Mouse (Mus musculus) intestine, embryonic 16.5 days (tissue): ENCODE results near the gene Sept9. TPM values are rescaled to one million over a fixed set of nuclear protein-coding genes. Genes with fewer than 3 reads are reported as not detected.

Experiments used
- ATAC-seq: fragments of 200-750 bp; cut with Nextera tagmentation; 2 replicates; pipeline ENCODE4 v1.8.0; 2017; ENCODE audit warnings: moderate TSS enrichment, moderate library complexity
- H3K27ac ChIP-seq: fragments of 300-500 bp; sonication (generic); 2 replicates; pipeline ENCODE4 v1.5.1; 2014; ENCODE audit warnings: mild to moderate bottlenecking, low read length
- H3K27me3 ChIP-seq: fragments of 300-500 bp; sonication (generic); replicated peaks from 2 replicates; pipeline ENCODE4 v1.6.1; 2014; ENCODE audit warnings: low read length, control low read depth, mixed read lengths; ENCODE audit not compliant: control insufficient read depth, insufficient read depth
- H3K36me3 ChIP-seq: fragments of 300-500 bp; sonication (generic); 2 replicates; pipeline ENCODE4 v1.6.1; 2014; ENCODE audit warnings: low read length, control low read depth; ENCODE audit not compliant: control insufficient read depth, insufficient read depth
- H3K4me1 ChIP-seq: fragments of 300-500 bp; sonication (generic); 2 replicates; pipeline ENCODE4 v1.6.1; 2014; ENCODE audit warnings: low read length, control low read depth, mixed read lengths; ENCODE audit not compliant: control insufficient read depth, insufficient read depth
- H3K4me2 ChIP-seq: fragments of 300-500 bp; sonication (generic); 2 replicates; pipeline ENCODE4 v1.6.1; 2014; ENCODE audit warnings: low read depth, low read length, control low read depth
- H3K4me3 ChIP-seq: fragments of 300-500 bp; sonication (generic); 2 replicates; pipeline ENCODE4 v1.5.1; 2014; ENCODE audit warnings: mild to moderate bottlenecking, low read length
- H3K9ac ChIP-seq: fragments of 300-500 bp; sonication (generic); 2 replicates; pipeline ENCODE4 v1.6.1; 2014; ENCODE audit warnings: low read depth, low read length
- H3K9me3 ChIP-seq: fragments of 300-500 bp; sonication (generic); 2 replicates; pipeline ENCODE4 v1.6.1; 2016; ENCODE audit warnings: low read length, control low read depth; ENCODE audit not compliant: control insufficient read depth
- WGBS: fragments of 180-500 bp; shearing (Covaris S2); extraction: QIAGEN DNeasy Blood & Tissue Kit; methylation state at CpG from one replicate; pipeline ENCODE4 v1.1.7; 2014; 5-methylcytosine and 5-hydroxymethylcytosine counted together
- polyA plus RNA-seq: library from polyadenylated mRNA; unstranded; fragments of >200 nt; fragmentation: Nextera tagmentation; extraction: Ambion mirVana; gene quantifications from 2 replicates; pipeline ENCODE4 v1.2.1, GENCODE M21; 2015

The Sept9 gene
- polyA plus RNA-seq, 1 experiment from 2014 or later: 183 TPM

DNA sequence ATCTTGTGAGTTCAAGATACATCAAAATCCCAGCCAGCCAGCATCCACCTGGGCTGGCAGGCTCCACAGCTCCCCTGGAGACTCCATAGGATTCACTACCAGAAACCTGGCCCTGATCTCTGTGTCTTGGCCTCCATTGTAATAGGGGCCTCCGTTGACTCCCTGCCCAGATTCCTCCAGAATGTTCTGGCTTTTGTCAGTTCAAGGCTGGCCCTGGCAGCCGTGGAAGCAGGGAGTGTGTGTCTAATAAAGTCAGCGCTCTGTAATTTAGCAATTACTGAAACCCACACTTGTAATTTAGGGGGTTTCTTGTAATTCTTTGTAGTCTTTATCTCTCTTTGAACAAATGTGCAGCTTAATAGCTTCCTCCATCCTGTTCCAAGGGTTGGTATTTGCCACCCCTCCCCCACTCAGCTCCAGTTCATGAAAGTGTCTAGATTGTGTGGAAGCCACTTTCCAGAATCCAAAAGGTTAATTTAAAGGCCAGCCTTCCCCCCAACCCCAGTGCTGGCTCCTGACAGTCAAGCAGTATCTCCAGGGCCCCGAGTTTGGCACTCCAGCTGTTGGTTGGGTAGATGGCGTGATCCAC lies 170.9 kb downstream of the Sept9 start:
- Histone ChIP-seq H3K27ac (peak overlapping the region; percentile 37; the same call in 1 of the 2 replicates), H3K9me3 (no peaks in the 10 kb centered on the region), H3K27me3 (no peaks in the 10 kb centered on the region), H3K4me1 (0 out of 2 replicates have a peak, but pooled peaks cover 11% of the 10 kb centered on the region), H3K9ac (no peak overlapping the region), H3K36me3 (no peaks in the 10 kb centered on the region), H3K4me2 (no peak overlapping the region), H3K4me3 (no peak overlapping the region)
- WGBS: 47% methylated on average over 5 of the region's 5 CpGs
- ATAC-seq: 0 out of 2 replicates have a peak, but pooled peaks have one; percentile 45

DNA sequence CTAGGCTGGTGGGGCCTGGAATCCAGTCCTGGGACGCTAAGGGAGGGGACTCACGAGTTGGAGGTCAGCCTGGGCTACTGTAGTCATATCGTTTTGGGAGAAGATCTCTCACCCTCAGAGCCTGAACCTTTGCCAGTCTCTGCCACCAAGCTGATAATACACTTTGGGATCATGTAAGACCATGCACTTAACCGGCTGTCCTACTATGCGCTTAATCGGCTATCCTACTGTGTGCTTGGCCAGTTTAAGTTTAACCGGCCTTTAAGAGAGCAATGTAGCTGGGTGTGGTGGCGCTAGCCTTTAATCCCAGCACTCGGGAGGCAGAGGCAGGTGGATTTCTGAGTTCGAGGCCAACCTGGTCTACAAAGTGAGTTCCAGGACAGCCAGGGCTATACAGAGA lies 173.1 kb downstream of the Sept9 start:
- H3K27ac ChIP-seq: no peak overlapping the region
- H3K4me3 ChIP-seq: no peak overlapping the region
- 0 out of 2 replicates have a peak, but pooled peaks cover 11% of the 10 kb centered on the region for H3K4me1 ChIP-seq
- H3K4me2 ChIP-seq: no peak overlapping the region
- ATAC-seq: no peak
- H3K36me3 ChIP-seq: no peaks in the 10 kb centered on the region
- H3K27me3 ChIP-seq: no peaks in the 10 kb centered on the region
- H3K9me3 ChIP-seq: no peaks in the 10 kb centered on the region
- 91% methylated on average over 10 of the region's 10 CpGs for WGBS
- H3K9ac ChIP-seq: no peak overlapping the region

DNA sequence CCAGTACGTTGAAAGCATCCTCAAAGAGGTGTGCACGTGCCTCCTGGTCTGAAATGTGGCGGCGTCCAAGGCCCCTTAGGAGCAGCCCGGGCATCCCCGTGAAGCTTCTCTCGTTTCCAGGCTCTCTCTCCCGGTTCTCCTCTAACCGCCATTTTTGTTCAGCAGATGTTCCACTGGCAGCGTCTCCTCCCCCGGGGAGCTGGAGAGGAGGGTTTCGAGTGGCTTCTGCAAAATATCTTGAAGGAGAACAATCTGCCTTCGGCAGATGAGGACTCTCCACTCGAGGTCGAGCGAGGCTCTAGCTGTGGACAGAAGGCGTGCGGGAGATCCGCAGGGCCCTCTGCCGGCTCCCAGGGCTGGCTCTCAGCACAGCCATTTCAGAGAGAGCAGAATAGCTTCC lies 173.7 kb downstream of the Sept9 start:
- no peaks in the 10 kb centered on the region for H3K27me3 ChIP-seq
- no peak for ATAC-seq
- no peak overlapping the region for H3K27ac ChIP-seq
- 0 out of 2 replicates have a peak overlapping the region, but pooled peaks have one; percentile 40 for H3K9ac ChIP-seq
- 0 out of 2 replicates have a peak, but pooled peaks cover 11% of the 10 kb centered on the region for H3K4me1 ChIP-seq
- H3K4me3 ChIP-seq: no peak overlapping the region
- no peak overlapping the region for H3K4me2 ChIP-seq
- 61% methylated on average over 20 of the region's 20 CpGs for WGBS
- no peaks in the 10 kb centered on the region for H3K9me3 ChIP-seq
- H3K36me3 ChIP-seq: no peaks in the 10 kb centered on the region

DNA sequence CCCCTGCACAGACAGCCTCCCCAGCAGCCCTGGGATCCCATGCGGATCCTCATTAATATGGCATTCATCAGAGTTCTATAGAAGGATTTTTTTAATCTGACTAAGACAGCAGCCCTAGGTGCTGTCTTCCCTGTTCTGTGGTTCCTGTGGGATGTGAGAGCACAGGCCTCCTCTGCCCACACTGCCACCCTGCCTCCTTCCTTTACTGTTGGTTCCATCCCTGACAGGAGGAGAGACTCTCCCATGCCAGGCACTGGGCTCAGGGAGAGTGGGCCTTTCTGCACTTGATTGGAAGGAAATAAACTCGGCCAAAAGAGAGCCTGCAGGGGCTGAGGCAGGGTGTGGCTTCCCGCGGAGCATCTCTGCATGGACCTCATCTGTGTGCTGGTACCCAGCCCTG lies 174.4 kb downstream of the Sept9 start:
- H3K27me3 ChIP-seq: no peaks in the 10 kb centered on the region
- WGBS: 38% methylated on average over 4 of the region's 4 CpGs
- no peak for ATAC-seq
- no peak overlapping the region for H3K9ac ChIP-seq
- H3K36me3 ChIP-seq: no peaks in the 10 kb centered on the region
- H3K4me1 ChIP-seq: 0 out of 2 replicates have a peak, but pooled peaks cover 11% of the 10 kb centered on the region
- no peak overlapping the region for H3K4me3 ChIP-seq
- H3K4me2 ChIP-seq: no peak overlapping the region
- no peaks in the 10 kb centered on the region for H3K9me3 ChIP-seq
- H3K27ac ChIP-seq: no peak overlapping the region

DNA sequence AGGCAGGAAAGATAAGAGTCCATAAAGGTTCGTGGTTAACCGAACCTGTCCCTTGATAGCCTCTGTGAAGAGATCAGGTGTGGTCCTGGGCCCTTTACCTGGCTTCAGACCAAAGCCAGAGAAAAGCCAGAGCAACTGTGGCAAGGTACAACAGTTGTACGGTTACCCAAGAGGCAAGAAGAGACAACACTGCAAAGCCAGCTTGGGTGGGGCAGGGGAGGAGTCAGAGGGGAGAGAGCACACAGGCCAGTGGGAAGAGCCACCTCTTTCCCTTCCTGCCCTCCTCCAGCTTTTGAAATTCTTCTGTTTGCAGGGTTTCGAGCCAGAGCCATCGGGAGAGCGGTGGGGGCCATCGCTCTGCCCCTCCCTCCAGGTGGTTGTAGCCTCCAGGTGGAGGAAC lies 174.8 kb downstream of the Sept9 start:
- 34% methylated on average over 7 of the region's 7 CpGs for WGBS
- Histone ChIP-seq H3K27me3 (no peaks in the 10 kb centered on the region), H3K27ac (no peak overlapping the region), H3K4me3 (no peak overlapping the region), H3K9me3 (no peaks in the 10 kb centered on the region), H3K4me2 (no peak overlapping the region), H3K9ac (no peak overlapping the region), H3K4me1 (0 out of 2 replicates have a peak, but pooled peaks cover 11% of the 10 kb centered on the region), H3K36me3 (no peaks in the 10 kb centered on the region)
- peak; percentile 62; the same call in 1 of the 2 replicates for ATAC-seq

DNA sequence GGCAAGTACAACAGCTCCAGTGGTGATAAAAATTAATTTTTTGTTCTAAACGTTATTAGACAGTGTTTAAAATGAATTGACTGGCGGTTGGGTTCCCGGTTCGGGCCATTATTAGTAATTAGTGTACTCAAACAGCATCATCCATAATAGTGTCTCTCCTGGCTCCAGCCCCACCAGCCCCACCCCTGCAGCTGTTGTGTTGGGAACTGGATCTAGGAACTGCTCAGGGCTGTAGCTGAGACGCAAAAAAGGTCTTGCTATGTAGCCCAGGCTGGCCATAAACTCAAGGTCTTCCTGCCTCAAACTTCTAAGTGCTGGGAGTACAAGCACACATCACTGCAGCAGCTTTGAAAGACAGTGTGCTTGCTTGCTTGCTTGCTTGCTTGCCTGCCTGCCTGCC lies 180.3 kb downstream of the Sept9 start:
- H3K36me3 ChIP-seq: no peaks in the 10 kb centered on the region
- ATAC-seq: no peak
- whole genome bisulfite sequencing: 60% methylated on average over 5 of the region's 5 CpGs
- no peak overlapping the region for H3K4me3 ChIP-seq
- no peaks in the 10 kb centered on the region for H3K9me3 ChIP-seq
- H3K4me1 ChIP-seq: peaks cover 7% of the 10 kb centered on the region
- no peak overlapping the region for H3K4me2 ChIP-seq
- no peaks in the 10 kb centered on the region for H3K27me3 ChIP-seq
- H3K27ac ChIP-seq: no peak overlapping the region
- no peak overlapping the region for H3K9ac ChIP-seq

DNA sequence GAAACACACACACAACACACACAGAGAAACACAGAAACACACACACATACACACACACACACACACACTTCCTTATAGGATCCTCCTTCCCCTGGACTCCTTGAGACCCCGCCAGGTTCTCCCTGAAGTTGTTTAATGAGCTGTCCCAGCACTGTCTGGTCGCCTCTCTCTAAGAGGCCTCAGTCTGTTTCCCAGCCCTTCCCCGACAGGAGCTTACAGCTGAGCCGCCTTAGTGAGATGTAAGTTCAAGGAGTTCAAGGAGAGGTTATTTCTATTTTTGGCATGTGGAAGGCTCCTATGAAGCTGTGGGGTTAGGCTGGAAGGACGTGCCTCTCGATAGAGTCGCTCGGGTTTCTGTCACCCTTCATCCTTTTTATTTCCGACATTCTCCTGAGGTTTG lies 184.8 kb downstream of the Sept9 start:
- WGBS: 10% methylated on average over 9 of the region's 9 CpGs
- peak; percentile 44 for ATAC-seq
- H3K36me3 ChIP-seq: no peaks in the 10 kb centered on the region
- H3K4me3 ChIP-seq: no peak overlapping the region
- peak overlapping the region; percentile 11; the same call in 1 of the 2 replicates for H3K27ac ChIP-seq
- H3K9me3 ChIP-seq: no peaks in the 10 kb centered on the region
- peaks cover 13% of the 10 kb centered on the region for H3K4me1 ChIP-seq
- H3K27me3 ChIP-seq: no peaks in the 10 kb centered on the region
- peak overlapping the region; percentile 29; the same call in 1 of the 2 replicates for H3K9ac ChIP-seq
- no peak overlapping the region for H3K4me2 ChIP-seq

DNA sequence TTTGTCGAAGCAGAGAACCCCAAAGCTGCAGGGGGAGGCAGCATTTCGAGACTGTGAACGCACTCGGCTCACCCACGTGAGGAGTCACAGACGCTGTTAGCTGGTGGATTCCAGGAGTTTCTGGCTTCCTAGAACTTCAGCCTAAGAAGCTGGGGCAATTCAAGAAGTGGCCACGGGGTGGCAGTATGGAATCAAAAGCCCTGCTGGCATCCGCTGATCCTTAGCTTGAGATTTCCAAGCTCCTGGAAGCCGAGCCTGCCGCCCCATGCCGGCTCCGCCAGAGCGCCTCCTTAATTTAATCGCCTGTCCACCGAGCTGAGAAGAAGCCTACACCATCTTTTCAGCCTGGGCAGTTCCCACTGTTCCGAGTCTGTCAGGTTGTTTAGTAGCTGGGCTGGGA lies 185.4 kb downstream of the Sept9 start:
- Histone ChIP-seq H3K9me3 (no peaks in the 10 kb centered on the region), H3K27me3 (no peaks in the 10 kb centered on the region), H3K36me3 (no peaks in the 10 kb centered on the region), H3K9ac (no peak overlapping the region), H3K27ac (0 out of 2 replicates have a peak overlapping the region, but pooled peaks have one; percentile 11), H3K4me3 (no peak overlapping the region), H3K4me1 (peaks cover 13% of the 10 kb centered on the region), H3K4me2 (peak overlapping the region; percentile 13)
- peak; percentile 58 for ATAC-seq
- 1% methylated on average over 16 of the region's 16 CpGs for WGBS

DNA sequence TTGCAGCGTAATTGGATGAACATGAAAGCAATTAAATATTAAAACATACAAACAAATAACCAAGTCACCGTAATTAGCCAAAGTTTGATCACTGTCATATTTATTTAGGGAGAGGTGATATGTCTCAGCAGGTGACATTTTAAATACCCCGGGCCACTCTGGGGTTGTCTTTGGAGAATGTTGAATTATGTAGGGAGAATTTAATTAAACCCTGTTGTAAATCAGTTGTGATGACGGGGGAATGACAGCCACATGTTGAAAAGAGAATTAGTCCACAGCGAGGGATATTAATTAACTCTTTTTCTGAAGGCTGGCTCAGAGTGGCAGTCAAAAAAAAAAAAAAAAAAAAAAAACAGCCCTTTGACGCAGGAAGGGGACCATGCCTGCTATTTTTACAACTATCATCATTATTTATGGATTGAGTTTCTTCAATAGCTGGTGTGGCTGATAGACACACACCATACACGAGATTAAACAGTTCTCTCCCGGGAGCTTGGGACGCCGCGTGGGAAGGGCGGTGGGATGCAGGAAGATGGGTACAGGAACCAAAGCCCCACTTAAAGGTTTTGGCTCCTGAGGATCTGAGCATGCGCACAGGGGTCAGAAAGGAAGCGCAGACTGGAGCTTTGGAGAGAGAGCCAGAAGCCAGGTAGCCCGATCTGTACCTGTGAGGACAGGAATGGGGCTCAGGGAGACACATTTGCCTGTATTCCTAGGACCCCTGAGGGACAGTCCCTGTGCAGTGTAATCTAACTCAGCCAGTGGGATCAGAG lies 186.1 kb downstream of the Sept9 start:
- no peak overlapping the region for H3K9ac ChIP-seq
- WGBS: 41% methylated on average over 15 of the region's 15 CpGs
- no peaks in the 10 kb centered on the region for H3K36me3 ChIP-seq
- no peak for ATAC-seq
- H3K27ac ChIP-seq: no peak overlapping the region
- H3K9me3 ChIP-seq: no peaks in the 10 kb centered on the region
- H3K4me2 ChIP-seq: peak overlapping the region; percentile 13
- H3K4me3 ChIP-seq: no peak overlapping the region
- no peaks in the 10 kb centered on the region for H3K27me3 ChIP-seq
- peaks cover 17% of the 10 kb centered on the region for H3K4me1 ChIP-seq
